Mouse (Mus musculus): Measurements from ENCODE around the gene Stk40. TPM values are rescaled to one million over a fixed set of nuclear protein-coding genes. Genes with fewer than 3 reads are reported as not detected.

The Stk40 gene
- polyA plus RNA-seq, 1 experiment: 33.5 TPM

- no peak overlapping the region for H3K27ac ChIP-seq (ENCODE audit: control insufficient read depth, insufficient read depth, low read depth, low read length)
- H3K4me3 ChIP-seq (ENCODE audit: control insufficient read depth, low read depth, low read length): no peak overlapping the region
- H3K36me3 ChIP-seq (ENCODE audit: control insufficient read depth, insufficient read depth, low read length): peaks cover 4% of the 10 kb centered on the region; the same call in 1 of the 2 replicates
- H3K27me3 ChIP-seq (ENCODE audit: control insufficient read depth, insufficient read depth, low read length): no peaks in the 10 kb centered on the region
- H3K4me1 ChIP-seq (ENCODE audit: control insufficient read depth, insufficient read depth, low read length): no peaks in the 10 kb centered on the region
- TF ChIP-seq POLR2A (IDR thresholded peaks at IDR 0.05; ENCODE audit: control insufficient read depth, low read depth, low read length): no peak
- TF ChIP-seq CTCF (IDR thresholded peaks at IDR 0.05; ENCODE audit: control insufficient read depth, insufficient read depth, insufficient replicate concordance, low read depth, low read length): no peak
These were observed 34.0 kb downstream of the Stk40 start for GRCm38 (mm10) chr4:126137773-126138172.

- Histone ChIP-seq H3K27me3 (ENCODE audit: control insufficient read depth, insufficient read depth, low read length) (no peaks in the 10 kb centered on the region), H3K27ac (ENCODE audit: control insufficient read depth, insufficient read depth, low read depth, low read length) (peak overlapping the region; percentile 36), H3K4me3 (ENCODE audit: control insufficient read depth, low read depth, low read length) (no peak overlapping the region), H3K4me1 (ENCODE audit: control insufficient read depth, insufficient read depth, low read length) (no peaks in the 10 kb centered on the region), H3K36me3 (ENCODE audit: control insufficient read depth, insufficient read depth, low read length) (peaks cover 4% of the 10 kb centered on the region; the same call in 1 of the 2 replicates)
- no peak for TF ChIP-seq CTCF (IDR thresholded peaks at IDR 0.05; ENCODE audit: control insufficient read depth, insufficient read depth, insufficient replicate concordance, low read depth, low read length)
- no peak for TF ChIP-seq POLR2A (IDR thresholded peaks at IDR 0.05; ENCODE audit: control insufficient read depth, low read depth, low read length)
These were observed 37.3 kb downstream of the Stk40 start for GRCm38 (mm10) chr4:126141021-126141420.

- Histone ChIP-seq H3K4me1 (ENCODE audit: control insufficient read depth, insufficient read depth, low read length) (peaks cover 17% of the 10 kb centered on the region), H3K4me3 (ENCODE audit: control insufficient read depth, low read depth, low read length) (no peak overlapping the region), H3K27ac (ENCODE audit: control insufficient read depth, insufficient read depth, low read depth, low read length) (no peak overlapping the region), H3K36me3 (ENCODE audit: control insufficient read depth, insufficient read depth, low read length) (no peaks in the 10 kb centered on the region), H3K27me3 (ENCODE audit: control insufficient read depth, insufficient read depth, low read length) (no peaks in the 10 kb centered on the region)
- TF ChIP-seq CTCF (IDR thresholded peaks at IDR 0.05; ENCODE audit: control insufficient read depth, insufficient read depth, insufficient replicate concordance, low read depth, low read length) (no peak), POLR2A (IDR thresholded peaks at IDR 0.05; ENCODE audit: control insufficient read depth, low read depth, low read length) (no peak)
These were observed 41.6 kb downstream of the Stk40 start for GRCm38 (mm10) chr4:126145396-126145795.

GRCm38 (mm10) chr4:126146974-126147532 is 43.3 kb downstream of the Stk40 start:
- no peaks in the 10 kb centered on the region for H3K27me3 ChIP-seq (ENCODE audit: control insufficient read depth, insufficient read depth, low read length)
- no peak overlapping the region for H3K4me3 ChIP-seq (ENCODE audit: control insufficient read depth, low read depth, low read length)
- H3K27ac ChIP-seq (ENCODE audit: control insufficient read depth, insufficient read depth, low read depth, low read length): peak overlapping the region; percentile 26; the same call in 1 of the 2 replicates
- TF ChIP-seq POLR2A (IDR thresholded peaks at IDR 0.05; ENCODE audit: control insufficient read depth, low read depth, low read length) (no peak), CTCF (IDR thresholded peaks at IDR 0.05; ENCODE audit: control insufficient read depth, insufficient read depth, insufficient replicate concordance, low read depth, low read length) (no peak)
- H3K4me1 ChIP-seq (ENCODE audit: control insufficient read depth, insufficient read depth, low read length): peaks cover 17% of the 10 kb centered on the region
- H3K36me3 ChIP-seq (ENCODE audit: control insufficient read depth, insufficient read depth, low read length): no peaks in the 10 kb centered on the region

- Histone ChIP-seq H3K27me3 (ENCODE audit: control insufficient read depth, insufficient read depth, low read length) (no peaks in the 10 kb centered on the region), H3K36me3 (ENCODE audit: control insufficient read depth, insufficient read depth, low read length) (no peaks in the 10 kb centered on the region), H3K4me1 (ENCODE audit: control insufficient read depth, insufficient read depth, low read length) (peaks cover 17% of the 10 kb centered on the region), H3K4me3 (ENCODE audit: control insufficient read depth, low read depth, low read length) (peak within 1 kb of the TSS; percentile 58), H3K27ac (ENCODE audit: control insufficient read depth, insufficient read depth, low read depth, low read length) (peak within 1 kb of the TSS; percentile 26; the same call in 1 of the 2 replicates)
- TF ChIP-seq CTCF (IDR thresholded peaks at IDR 0.05; ENCODE audit: control insufficient read depth, insufficient read depth, insufficient replicate concordance, low read depth, low read length) (no peak), POLR2A (IDR thresholded peaks at IDR 0.05; ENCODE audit: control insufficient read depth, low read depth, low read length) (no peak)
These were observed 43.9 kb downstream of the Stk40 start, which contains the start of gene Eva1b for GRCm38 (mm10) chr4:126147533-126148160. Gene Eva1b (plus strand): TSS chr4:126147744.

GRCm38 (mm10) chr4:126148161-126148961 is 44.6 kb downstream of the Stk40 start:
- no peak for TF ChIP-seq POLR2A (IDR thresholded peaks at IDR 0.05; ENCODE audit: control insufficient read depth, low read depth, low read length)
- TF ChIP-seq CTCF (IDR thresholded peaks at IDR 0.05; ENCODE audit: control insufficient read depth, insufficient read depth, insufficient replicate concordance, low read depth, low read length): no peak
- Histone ChIP-seq H3K4me3 (ENCODE audit: control insufficient read depth, low read depth, low read length) (peak overlapping the region; percentile 58), H3K36me3 (ENCODE audit: control insufficient read depth, insufficient read depth, low read length) (no peaks in the 10 kb centered on the region), H3K27ac (ENCODE audit: control insufficient read depth, insufficient read depth, low read depth, low read length) (peak overlapping the region; percentile 12), H3K4me1 (ENCODE audit: control insufficient read depth, insufficient read depth, low read length) (peaks cover 17% of the 10 kb centered on the region), H3K27me3 (ENCODE audit: control insufficient read depth, insufficient read depth, low read length) (no peaks in the 10 kb centered on the region)
